Mouse (Mus musculus) ovary, postnatal 10 days (tissue): ENCODE results near the gene Cnr2.

Experiments used
- DNase-seq: peaks from one replicate; pipeline ENCODE4 v3.0.0; 2022; ENCODE audit warnings: low spot score

Gene Cnr2

DNA sequence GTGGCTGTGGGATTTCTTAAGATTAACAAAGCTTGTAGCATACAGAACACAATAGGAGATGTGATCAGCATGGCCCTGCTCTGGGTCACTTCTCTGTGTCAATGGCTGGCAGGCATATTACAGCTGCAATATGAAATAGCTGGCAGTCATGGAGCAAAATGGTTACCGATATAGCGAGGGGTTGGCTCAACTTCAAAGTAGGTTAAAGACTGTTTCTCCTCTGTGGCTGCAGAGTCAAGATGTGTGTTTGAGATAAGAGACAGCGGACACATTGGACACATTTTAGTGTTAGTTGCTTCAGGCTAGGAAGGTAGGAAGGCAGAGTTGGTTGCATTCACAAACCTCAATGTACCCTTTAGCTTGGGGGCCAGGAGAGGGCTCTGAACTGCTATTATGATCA lies 11.4 kb downstream of the Cnr2 start:
- DNase-seq: no peak

DNA sequence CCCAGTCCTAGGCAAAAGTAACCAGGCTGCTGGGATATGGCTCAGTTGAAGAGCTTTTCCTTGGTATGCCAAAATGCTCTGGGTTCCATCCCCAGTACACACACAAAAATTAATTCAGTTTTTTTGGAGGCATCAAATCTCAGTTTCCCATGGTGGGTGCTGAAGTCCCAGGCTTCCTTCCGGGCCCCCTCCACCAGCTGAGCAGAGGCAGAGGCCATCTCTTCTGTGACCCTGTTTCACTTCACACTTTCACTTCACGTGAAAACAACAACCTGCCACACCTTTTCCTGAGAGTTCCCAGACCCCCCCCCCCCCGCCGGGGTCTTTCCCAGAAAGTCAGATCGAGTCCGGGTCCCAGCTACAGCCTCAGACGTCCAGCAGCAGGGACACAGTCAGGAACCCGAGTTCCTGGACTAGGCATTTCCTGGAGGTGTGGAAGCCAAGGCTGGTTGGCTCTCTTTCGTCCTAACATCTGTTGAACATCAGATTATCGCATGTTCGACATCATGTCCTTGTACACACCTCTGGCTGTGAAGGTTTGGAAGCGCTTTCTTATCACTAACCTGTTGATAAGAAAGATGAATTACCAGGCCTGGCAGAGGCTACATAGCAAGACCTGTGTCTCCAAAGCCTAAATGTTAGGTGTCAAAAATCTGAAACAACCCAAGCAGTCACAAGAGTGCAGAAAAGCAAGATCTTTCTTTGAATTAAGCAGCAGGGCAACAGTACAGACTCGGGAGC lies 14.3 kb downstream of the Cnr2 start:
- DNase-seq: no peak

DNA sequence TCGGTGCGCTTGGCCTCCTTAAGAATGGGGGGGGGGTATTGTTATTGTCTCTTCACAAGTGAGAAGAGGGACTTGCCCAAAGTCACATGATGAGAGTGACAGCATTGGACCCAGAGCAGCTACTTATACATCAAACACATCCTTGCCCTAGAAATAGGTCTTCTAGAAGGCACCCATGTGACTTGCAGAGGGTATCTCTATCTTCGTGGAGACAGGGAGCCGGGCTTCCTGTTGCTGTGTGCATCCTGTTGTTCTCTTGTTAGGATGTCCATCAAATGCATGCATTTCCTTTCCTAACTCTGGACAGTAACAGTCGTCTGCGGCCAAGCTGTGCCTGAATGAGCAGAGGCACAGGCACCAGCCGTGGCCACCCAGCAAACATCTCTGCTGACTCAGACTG lies 16.3 kb downstream of the Cnr2 start:
- no peak for DNase-seq

DNA sequence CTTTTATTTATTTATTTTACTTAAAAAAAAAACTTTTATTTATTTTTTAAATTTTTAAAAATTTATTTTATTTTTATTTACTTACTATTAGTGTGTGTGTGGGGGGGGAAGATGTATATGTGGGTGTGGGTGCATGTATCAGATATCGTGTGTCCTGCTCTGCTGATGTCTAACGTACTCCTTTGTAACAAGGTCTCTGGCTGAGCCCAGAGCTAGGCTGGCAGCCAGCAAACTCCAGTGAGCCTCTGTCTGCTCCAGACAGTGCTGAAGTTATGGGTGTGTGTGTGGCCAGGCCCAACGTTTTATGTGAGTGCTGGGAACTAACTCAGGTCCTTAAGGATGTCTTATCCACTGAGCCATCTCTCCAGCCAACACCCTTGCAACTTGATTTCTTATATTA lies 17.0 kb downstream of the Cnr2 start:
- no peak for DNase-seq

DNA sequence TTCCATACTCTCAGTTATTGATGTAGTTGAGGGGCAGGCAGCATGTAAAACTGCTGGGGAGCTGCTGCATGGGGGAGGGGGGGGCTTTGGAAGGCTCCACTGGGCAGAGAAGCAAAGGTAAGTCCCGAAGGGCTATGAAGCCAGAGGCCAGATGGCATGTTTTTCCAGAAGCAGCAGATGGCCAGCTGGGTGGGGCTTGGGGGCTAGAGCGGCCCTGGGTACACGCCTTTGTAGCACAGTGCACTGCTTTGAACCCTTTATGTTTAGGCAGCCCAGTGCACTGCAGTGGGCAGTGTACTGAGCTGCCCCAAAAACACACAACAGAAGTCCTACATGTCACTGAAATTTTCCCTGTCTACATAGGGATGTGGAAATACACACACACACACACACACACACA lies 17.6 kb downstream of the Cnr2 start:
- no peak for DNase-seq

GRCm38 (mm10) chr4:135913433-135913832 lies 18.2 kb downstream of the Cnr2 start:
- no peak for DNase-seq

DNA sequence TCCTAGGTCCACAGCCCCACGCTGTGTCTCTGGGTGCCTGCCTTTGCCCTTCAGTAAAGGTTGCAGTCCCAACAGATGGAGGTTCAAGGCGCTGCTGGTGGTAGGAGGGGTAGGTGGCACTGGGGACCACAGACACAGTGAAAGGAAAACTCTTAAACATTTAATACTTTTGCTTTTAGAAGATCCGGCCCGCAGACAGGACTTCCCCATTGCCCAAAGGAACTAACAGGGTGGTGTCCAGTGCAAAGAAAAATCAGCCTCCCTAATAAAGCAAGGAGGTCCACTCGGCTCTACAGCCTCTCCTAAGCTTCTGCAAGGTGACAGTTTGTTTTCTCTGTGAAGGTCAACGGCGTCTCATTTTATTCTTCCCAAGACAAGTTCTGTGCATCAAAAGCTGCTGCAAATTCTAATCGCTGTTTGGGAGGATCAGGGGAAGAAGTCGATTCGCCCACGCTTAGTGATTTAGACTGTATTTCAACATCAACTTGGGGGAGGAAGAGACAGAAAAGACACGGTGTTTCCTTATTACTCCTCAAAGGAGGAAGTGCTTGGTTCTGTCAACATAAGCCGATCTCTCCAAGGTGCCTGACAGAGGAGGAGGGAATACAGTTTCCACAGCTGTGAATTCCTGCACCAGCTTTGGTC lies 23.6 kb downstream of the Cnr2 start:
- DNase-seq: no peak

DNA sequence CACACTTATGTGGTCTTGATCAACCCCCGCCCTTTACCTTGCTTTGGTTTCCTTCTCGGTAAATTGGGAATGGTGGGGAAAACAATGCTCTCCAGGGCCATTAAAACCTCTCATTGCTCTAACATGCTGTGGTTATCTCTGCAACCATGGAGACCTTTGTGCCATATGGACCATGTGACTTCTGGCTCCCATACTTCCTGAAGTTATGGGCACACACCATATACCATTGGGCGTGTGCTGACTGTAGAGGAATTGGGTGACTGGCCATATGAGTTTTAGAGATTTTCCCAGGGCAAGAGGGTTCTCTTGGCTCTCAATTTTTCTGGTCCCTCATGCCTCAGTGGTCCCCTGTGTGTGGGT lies 24.1 kb downstream of the Cnr2 start:
- no peak for DNase-seq

DNA sequence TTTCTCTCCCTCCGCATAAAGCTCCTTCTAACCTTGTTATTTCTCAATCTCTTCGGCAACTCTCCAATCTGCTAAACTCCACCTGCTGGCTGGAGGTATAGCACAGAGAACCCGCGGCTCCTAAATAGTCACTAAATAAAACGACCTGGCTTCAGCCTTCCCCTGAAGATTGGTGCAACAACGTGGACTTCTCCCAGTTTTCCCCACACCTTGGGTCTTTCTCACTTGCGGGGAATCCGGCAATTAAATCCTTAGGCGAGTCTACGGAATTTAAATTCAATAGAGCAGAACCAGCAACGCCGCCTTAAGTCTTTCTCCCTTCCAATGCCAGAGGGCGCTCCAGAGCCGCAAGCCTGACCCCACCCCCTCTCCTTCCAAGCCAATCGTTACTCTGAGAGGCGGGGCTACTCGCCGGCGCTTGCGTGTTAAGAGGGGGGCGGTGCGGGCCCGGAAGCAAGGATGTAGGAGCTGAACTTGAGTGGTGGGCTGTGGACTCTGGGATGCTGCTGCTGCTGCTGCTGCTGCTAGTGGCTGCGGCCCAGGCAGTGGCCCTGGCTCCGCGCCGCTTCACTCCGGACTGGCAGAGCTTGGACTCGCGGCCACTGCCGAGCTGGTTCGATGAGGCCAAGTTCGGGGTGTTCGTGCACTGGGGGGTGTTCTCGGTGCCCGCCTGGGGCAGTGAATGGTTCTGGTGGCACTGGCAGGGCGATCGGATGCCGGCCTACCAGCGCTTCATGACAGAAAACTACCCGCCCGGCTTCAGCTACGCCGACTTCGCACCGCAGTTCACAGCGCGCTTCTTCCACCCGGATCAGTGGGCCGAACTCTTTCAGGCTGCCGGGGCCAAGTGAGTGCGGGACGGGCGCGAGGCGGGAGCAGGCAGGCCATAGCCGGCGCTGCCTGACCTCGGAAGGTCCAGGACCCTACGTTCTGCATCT lies 25.4 kb downstream of the Cnr2 start, which contains the start of gene Fuca1:
Fuca1 (plus strand) TSS at position 432 of the 938 bp plus-strand sequence.
- DNase-seq: peak; percentile 89

DNA sequence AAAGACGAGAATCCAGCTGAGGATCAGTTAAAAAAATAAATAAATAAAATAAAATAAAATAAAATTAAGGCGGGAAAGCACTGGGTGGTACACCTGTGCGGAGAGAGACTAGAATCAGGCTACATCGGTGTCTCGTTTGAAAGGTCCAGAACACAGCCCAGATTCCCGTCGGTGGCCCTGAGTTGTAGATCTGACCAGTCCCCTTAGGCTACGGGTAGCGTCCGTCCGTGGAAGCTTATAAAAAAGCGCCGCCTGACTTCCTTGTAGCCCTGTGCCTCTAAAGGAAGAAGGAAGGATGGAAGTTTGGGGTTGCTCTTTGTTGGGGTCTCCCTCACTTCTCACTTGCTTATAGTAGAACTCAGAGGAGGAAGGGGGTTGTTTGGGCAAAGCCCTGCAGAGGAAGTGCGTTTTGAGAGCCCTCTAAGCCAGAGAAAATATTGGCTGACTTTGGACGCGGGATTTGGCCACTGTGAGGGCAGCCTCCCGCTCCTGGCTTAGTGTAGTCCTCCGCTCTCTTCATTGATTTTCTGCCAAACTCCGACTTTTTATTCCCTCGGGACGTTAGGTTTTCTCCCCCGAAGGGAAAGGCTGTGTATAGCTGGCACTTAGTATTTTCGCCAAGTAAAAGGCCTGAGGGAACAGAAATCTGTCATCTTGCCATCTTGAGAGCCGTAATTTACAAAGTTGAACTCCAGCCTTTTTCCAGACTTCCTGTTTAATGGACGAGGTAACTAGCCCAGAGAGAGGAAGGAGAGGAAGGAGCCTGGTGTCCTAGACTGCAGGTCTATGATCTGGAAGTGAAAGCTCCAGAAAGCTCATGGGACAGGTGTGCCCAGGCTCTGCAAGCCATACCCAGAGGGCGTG lies 26.3 kb downstream of the Cnr2 start:
- no peak for DNase-seq

DNA sequence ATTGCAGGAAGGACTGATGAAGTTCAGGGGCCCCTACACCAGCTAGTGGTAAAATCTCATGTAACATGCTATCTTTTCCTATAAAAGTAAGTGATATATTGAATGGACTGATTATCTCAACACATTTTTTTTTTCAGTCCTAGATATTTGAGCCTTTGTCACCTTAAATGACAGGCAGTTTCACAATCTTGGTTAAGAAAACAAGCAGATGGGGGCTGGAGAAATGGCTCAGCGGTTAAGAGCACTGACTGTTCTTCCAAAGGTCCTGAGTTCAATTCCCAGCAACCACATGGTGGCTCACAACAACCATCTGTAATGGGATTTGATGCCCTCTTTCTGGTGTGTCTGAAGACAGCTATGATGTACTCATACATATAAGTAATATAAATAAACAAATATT lies 27.0 kb downstream of the Cnr2 start:
- DNase-seq: no peak

DNA sequence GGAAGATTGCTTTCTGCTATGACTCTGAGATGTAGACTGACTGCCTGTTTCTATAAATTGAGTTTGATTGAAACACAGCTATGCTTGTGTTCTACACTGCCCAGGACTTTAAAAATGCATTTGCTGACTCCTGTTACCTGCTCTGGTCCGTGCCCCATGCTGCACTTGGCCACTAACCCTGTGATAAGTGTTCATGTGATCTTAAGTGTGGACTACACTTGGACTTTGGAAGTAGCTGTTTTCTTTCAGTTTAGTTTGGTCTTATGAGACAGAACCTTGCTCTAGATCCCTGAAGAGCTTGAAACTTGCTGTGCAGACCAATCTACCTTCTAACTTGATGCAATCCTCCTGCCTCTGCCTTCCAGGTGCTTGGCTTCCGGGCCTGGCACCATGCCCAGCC lies 29.2 kb downstream of the Cnr2 start:
- no peak for DNase-seq

DNA sequence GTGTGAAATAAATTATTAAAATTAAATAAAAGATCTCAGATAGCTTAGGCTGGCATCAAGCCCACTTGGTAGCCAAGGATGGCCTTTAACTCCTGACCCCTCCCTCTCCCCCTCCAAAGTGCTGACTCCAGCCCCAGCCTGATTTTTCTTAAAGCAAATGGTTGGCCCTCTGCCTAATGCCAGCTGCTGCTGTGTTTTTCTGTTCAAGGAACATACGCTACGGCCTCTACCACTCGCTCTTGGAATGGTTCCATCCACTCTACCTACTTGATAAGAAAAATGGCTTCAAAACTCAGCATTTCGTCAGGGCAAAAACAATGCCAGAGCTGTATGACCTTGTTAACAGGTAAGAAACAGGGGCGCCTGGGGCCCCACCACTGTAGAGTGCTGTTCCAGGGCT lies 30.1 kb downstream of the Cnr2 start:
- no peak for DNase-seq

- DNase-seq: no peak
These were observed 31.1 kb downstream of the Cnr2 start for GRCm38 (mm10) chr4:135926195-135926808.

DNA sequence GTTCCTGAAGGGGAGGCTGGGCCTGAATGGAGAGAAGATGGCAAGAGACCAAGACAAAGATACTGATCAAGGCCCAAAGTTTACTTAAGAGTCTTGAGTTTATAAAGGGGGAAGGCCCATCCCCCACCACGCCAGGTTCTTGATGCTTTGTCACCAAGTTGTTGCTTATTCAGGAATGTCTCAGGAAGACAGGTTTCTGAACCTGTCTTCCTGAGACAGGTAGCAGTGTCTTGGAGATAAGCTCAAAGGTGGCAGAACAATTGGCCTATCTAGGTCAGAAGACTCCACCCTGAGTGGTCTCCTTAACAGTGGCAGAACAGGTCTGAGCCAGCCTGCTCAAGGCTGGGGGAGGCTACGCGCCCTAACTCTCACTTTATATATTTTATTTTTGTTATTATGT lies 31.7 kb downstream of the Cnr2 start:
- DNase-seq: no peak

DNA sequence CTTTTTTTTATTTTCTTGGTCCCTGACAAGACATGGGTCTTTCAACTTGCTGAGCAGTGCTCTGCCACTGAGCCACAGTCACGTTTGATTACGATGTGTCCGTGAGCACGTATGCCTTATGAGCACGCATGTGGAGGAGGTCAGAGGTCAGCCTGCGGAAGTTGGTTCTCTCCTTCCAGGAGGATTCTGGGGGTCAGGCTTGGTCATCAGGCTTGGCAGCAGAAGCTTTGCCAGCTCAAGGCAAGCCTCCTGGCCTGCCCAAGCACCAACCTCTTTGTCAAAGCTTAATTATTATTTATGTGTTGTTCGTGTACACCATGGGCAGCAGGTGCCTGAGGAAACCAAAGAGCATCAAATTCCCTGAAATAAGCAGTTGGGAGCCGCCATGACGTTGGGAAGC lies 33.2 kb downstream of the Cnr2 start:
- no peak for DNase-seq

DNA sequence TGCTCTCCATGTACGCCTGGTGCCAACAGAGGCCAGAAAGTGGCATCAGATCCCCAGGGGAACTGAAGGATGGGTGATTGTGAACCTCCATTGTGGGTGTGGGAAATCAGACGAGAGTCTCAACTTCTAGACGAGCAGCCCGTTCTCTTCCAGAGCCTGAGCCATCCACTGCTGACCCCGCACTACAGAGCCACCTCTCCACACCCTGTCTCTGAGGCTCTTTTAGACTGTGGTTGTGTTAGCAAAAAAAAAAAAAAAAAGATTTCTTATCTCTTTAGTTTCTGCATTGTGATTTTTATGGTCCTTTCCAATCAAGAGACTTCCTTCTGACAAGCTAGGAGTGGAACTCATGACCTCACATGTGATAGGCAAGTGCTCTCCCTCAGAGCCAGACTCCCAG lies 34.2 kb downstream of the Cnr2 start:
- no peak for DNase-seq

DNA sequence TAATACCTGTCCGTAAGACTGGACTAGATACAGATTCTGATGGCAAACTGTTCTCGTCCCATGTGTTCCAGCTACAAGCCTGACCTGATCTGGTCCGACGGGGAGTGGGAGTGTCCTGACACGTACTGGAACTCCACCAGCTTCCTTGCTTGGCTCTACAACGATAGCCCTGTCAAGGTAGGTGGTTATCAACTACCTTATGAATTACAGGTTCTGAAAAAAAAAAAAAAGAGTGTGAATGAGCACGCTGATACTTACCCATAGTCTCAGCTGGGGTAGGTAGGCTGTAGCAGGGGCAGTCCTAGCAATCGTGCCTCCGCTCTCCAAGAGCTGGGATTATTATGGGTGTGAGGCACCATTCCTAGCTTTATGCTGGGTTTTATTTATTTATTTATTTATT lies 34.6 kb downstream of the Cnr2 start:
- no peak for DNase-seq

DNA sequence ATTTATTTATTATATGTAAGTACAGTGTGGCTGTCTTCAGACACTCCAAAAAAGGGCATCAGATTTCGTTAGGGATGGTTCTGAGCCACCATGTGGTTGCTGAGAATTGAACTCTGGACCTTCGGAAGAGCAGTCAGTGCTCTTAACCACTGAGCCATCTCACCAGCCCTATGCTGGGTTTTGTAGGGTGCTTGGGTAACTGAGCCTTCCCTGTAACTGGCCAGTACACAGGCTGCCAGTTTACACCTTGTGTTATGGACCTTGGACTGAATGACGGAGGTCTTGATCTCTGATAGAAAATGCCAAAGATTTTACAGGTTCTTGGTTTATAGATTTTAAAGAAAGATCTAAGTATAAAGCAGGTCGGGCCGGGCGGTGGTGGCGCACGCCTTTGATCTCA lies 35.0 kb downstream of the Cnr2 start:
- no peak for DNase-seq

DNA sequence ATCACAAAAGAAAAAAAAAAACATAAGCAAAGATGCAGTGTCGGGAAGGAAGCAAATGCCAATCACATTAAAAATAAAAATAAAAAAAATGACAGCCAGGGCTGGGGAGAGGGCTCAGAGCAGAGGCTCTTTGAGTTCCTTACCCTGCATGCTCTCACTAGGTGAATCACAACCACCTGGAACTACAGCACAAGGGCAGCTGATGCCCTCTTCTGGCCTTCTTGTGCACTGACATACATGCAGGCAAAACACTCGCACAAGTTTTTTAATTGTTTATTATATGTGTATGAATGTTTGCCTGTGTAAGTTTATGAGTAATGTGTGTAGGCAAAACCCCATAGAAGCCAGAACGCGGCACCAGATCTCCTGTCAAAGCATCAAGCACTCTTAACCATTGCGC lies 36.6 kb downstream of the Cnr2 start:
- no peak for DNase-seq

DNA sequence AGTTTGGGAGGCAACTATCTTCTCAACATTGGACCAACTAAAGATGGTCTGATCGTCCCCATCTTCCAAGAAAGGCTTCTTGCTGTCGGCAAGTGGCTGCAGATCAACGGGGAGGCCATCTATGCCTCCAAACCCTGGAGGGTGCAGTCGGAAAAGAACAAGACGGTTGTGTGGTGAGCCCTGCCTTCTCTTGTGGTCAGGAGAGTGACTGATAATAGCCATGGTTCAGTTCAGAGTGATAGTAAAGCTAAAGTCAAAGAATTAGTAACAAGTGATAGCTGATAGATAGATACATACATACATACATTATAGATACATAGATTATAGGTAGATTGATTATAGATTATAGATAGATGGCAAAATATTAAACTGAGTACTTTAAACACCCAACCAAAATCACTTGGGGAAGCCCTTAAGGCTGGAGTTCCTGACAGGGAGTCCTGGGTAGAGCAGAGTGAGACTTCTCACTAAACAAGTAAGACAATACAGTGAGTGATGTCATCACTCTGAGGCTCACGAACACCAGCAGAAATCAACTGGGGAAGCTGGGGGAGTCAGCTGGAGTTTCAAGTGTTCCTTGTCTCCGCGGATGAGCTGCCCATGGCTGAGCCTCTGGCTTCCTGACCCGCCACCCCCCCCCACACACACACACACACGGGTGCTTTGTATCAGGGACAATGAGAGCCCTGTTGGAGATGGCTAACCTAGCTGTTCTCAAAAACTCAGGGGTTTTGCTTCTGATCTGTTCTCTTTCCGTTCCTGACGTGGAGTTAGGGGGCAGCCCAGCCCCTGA lies 39.7 kb downstream of the Cnr2 start:
- no peak for DNase-seq
